Comparison of ENCODE assay signal across 8 mouse cellular contexts in genomic region chr12:84784604-84785381, GRCm38 (mm10). TPM values are rescaled to one million over a fixed set of nuclear protein-coding genes. Genes with fewer than 3 reads are reported as not detected.
DNase-seq lines count a peak whose midpoint lies in the region; TF ChIP-seq lines count a peak whose summit lies in the region.

No protein-coding gene starts in this region.

- peaks cover 43% of the 10 kb centered on the region for H3K27me3 ChIP-seq in megakaryocyte, embryonic 14.5 days (replicated peaks)

- H3K27ac ChIP-seq in cortical plate, adult 2 months (ENCODE audit: insufficient read depth, low read length) = no peak overlapping the region

- no peak for TF ChIP-seq POLR2A in cortical plate, adult 2 months (IDR thresholded peaks at IDR 0.05; ENCODE audit: extremely low read depth, insufficient read depth, low read length)

- H3K36me3 ChIP-seq in megakaryocyte, embryonic 14.5 days (replicated peaks; ENCODE audit: low read length) = no peaks in the 10 kb centered on the region

- no peaks in the 10 kb centered on the region for H3K4me1 ChIP-seq in cortical plate, adult 2 months (ENCODE audit: control insufficient read depth, insufficient read depth, low read length)
- H3K4me1 ChIP-seq in megakaryocyte, embryonic 14.5 days = peaks cover 40% of the 10 kb centered on the region

- peak; percentile 91 for DNase-seq in adipocyte (ENCODE audit: low spot score)
- DNase-seq in gastrocnemius, postnatal 10 days = peak; percentile 95
- DNase-seq in induced T-regulatory cell, adult 2 months (ENCODE audit: low read depth) = peak; percentile 90
- DNase-seq in left cerebral cortex, adult 8-10 months (ENCODE audit: low spot score in 2 of 2) = peak; percentile 71 to 79
- peak; percentile 88 to 91 for DNase-seq in right cerebral cortex, adult 2 months (ENCODE audit: low spot score in 2 of 2)
- DNase-seq in urinary bladder, postnatal 10 days (ENCODE audit: low spot score) = peak; percentile 71

- no peak overlapping the region for H3K4me3 ChIP-seq in cortical plate, adult 2 months (ENCODE audit: insufficient read depth, low read length)
- H3K4me3 ChIP-seq in megakaryocyte, embryonic 14.5 days (replicated peaks) = peak overlapping the region; percentile 81

- no peaks in the 10 kb centered on the region for H3K9me3 ChIP-seq in megakaryocyte, embryonic 14.5 days

- TF ChIP-seq CTCF in cortical plate, adult 2 months (IDR thresholded peaks at IDR 0.05; ENCODE audit: extremely low read depth, insufficient read depth, low read length) = peak; percentile 90

RNA-seq across cellular contexts. Expression of gene Isca2, which starts 11.7 kb away (rescaled TPM):
- 83.0 and 86.3 TPM in 2 replicates for polyA plus RNA-seq in cortical plate, adult 2 months (2012; rRNA removed)
- total RNA-seq in gastrocnemius, postnatal 10 days (2021) = 10 to 100 TPM; 48.4 to 50.9 TPM
- 10 to 100 TPM; 52.3 to 66.3 (median 60.8) TPM for total RNA-seq in left cerebral cortex, adult 8-10 months (2022)
- 35.5 and 39.1 TPM in 2 replicates for polyA plus RNA-seq in megakaryocyte, embryonic 14.5 days (2012; ENCODE audit: insufficient read depth, low replicate concordance)

RNA-seq across cellular contexts. Expression of gene Npc2, which starts 11.8 kb away (rescaled TPM):
- 45.5 and 50.0 TPM in 2 replicates for polyA plus RNA-seq in cortical plate, adult 2 months (2012; rRNA removed)
- total RNA-seq in gastrocnemius, postnatal 10 days (2021) = 10 to 100 TPM; 23.5 to 32.7 TPM
- total RNA-seq in left cerebral cortex, adult 8-10 months (2022) = 10 to 100 TPM; 30.5 to 57.3 (median 41.3) TPM
- polyA plus RNA-seq in megakaryocyte, embryonic 14.5 days (2012; ENCODE audit: insufficient read depth, low replicate concordance) = 34.2 and 286 TPM in 2 replicates
